Mouse (Mus musculus) right cerebral cortex, adult 2 months (tissue): ENCODE measurements at regions not wholly inside any gene's neighbourhood (a gene's known extent, or its start where the extent isn't known, plus 50 kb on each side); places are given as distances from the start of the nearest gene placed in this dataset.
A peak's percentile ranks its signal among the peaks of the same experiment; 100 is the strongest.
"Not testable (repeated sequence)": the region's sequence is repeated elsewhere in the genome, so short reads cannot be mapped to it uniquely, and the experiment has no call there.

Experiments used
- DNase-seq, 2 experiments: peaks; one replicate each; pipeline ENCODE4 v3.0.0; 2021 to 2022; ENCODE audit warnings: low spot score in 2 of 2

- DNase-seq, result peak; percentile 100
Measured at GRCm38 (mm10) chr8:20122067-20122925, 219.1 kb downstream of the Gm31371 start.

GRCm38 (mm10) chr8:20123545-20123944 is 220.4 kb downstream of the Gm31371 start:
- not testable (repeated sequence) for DNase-seq

GRCm38 (mm10) chr8:20135626-20136025 is 227.4 kb downstream of the Gm15319 start:
- DNase-seq, result not testable (repeated sequence)

- DNase-seq, result not testable (repeated sequence)
Measured at GRCm38 (mm10) chr8:20145436-20145835, 217.6 kb downstream of the Gm15319 start.

DNA sequence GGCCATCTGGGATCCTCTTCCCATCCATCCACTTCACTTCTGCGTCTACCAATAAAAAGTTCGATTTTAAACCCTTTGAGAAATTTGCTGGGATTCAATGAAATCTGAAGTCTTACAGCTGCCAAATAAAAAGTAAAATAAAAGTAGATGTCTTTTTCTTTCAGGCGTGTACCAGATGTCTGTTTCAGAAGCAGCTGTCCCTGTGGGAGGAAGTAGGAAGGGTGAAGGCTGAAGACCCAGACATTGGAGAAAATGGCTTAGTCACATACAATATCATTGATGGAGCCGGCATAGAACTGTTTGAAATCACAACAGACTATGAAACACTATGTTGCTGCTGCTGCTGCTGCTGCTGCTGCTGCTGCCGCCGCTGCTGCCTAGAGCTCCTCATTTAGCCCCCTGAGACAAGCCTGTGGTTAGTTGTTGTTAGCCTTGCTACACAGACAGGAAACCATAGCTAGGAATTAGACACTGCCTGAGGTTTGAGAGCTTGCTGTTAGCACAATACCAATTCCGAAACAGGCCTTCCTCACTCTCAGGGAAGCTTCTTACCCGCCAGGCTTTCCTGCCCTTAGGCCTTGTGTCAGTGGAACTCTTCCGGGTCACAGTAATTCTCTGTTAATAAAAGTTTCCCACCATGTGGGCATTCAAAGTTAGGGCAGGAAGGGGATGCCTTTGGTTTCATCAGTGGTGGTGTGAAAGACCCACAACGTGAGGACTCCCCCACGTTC is 211.5 kb downstream of the Gm15319 start:
- DNase-seq, result peak; percentile 36 to 38

GRCm38 (mm10) chr8:20154091-20154490 is 208.9 kb downstream of the Gm15319 start:
- DNase-seq, result not testable (repeated sequence)
